Mouse (Mus musculus) liver, embryonic 14.5 days (tissue): ENCODE measurements around the gene Chst8.

Experiments used
- CTCF ChIP-seq: IDR thresholded peaks from 2 replicates; pipeline ENCODE4 v1.5.1; 2016; ENCODE audit warnings: antibody characterized with exemption, low read depth, control low read depth
- EP300 ChIP-seq: IDR thresholded peaks from 2 replicates; pipeline ENCODE4 v1.6.1; 2016; ENCODE audit warnings: antibody characterized with exemption, low read depth

GRCm38 (mm10) chr7:34669336-34669735, 143.2 kb downstream of the Chst8 start:
- TF ChIP-seq EP300 = no peak
- TF ChIP-seq CTCF = no peak
